Mouse (Mus musculus): ENCODE measurements around the gene Atp6v0a2.
"Not testable (repeated sequence)": the region's sequence is repeated elsewhere in the genome, so short reads cannot be mapped to it uniquely, and the experiment has no call there.

Atp6v0a2 gene

GRCm38 (mm10) chr5:124628448-124629363 lies at the start of gene Atp6v0a2:
Gene Atp6v0a2 (plus strand): TSS chr5:124628576.
- DNase-seq (ENCODE audit: low read depth) = peak; percentile 95

- DNase-seq (ENCODE audit: low read depth) = peak; percentile 97
Measured at GRCm38 (mm10) chr5:124578633-124579317, 49.6 kb upstream of the Atp6v0a2 start, which contains the start of the genes Eif2b1 and Gtf2h3. Gene Eif2b1 (minus strand): TSS chr5:124579131. Gene Gtf2h3 (plus strand): TSS chr5:124579140.

- no peak for DNase-seq (ENCODE audit: low read depth)
Measured at GRCm38 (mm10) chr5:124582515-124582914, 45.9 kb upstream of the Atp6v0a2 start.

DNA sequence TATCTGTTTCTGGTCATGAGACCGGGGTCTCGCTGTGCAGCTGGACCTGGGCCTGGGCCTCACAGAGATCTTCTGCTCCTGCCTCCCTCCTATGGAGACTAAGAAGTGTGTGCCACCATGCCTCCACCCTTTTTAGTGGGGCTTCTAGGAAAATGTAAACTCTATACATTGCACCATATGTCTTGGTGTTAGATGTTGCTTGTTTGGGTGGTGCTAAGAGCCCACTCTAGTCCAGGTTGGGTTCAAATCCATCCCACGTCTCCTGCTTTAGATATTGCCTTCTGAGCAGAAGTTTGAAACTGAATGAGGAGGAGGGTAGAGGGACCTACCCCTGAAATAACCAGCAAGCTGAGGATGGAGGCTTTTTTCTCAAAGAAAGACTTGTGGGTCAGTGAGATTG lies 35.6 kb upstream of the Atp6v0a2 start:
- no peak for DNase-seq (ENCODE audit: low read depth)

GRCm38 (mm10) chr5:124598224-124599174 lies 29.9 kb upstream of the Atp6v0a2 start:
- DNase-seq (ENCODE audit: low read depth) = peak; percentile 86

DNA sequence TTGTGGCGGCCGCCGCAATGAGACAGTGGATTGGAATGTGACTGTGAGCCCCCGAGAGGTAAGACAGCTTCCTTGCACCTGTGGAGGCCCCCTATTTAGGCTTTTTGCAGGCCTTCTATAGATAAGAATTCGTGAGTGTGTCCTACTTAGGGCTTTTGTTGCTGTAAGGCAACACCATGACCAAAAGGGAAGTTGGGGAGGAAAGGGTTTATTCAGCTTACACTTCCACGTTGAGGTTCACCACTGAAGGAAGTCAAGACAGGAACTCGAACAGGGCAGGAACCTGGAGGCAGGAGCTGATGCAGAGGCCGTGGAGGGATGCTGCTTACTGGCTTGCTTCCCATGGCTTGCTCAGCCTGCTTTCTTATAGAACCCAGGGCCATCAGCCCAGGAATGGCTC lies 28.6 kb upstream of the Atp6v0a2 start:
- DNase-seq (ENCODE audit: low read depth) = not testable (repeated sequence)

DNA sequence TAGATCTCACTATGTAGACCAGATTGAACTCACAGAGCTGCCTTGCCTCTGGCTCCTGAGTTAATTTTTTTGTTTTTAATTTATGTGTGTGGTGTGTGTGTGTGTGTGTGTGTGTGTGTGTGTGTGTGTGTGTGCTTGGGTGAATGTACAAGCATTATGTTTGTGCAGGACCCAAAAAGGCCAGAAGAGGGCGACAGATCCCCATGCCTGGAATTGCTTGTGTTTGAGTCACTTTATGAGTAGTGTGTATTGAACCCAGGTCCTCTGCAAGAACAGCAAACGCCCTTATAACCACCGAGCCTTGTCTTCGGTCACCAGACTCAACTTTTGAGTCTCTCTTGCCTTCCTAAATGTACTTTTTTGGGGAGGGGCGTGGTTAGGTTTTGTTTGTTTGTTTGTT lies 26.0 kb upstream of the Atp6v0a2 start:
- DNase-seq (ENCODE audit: low read depth) = peak; percentile 83

DNA sequence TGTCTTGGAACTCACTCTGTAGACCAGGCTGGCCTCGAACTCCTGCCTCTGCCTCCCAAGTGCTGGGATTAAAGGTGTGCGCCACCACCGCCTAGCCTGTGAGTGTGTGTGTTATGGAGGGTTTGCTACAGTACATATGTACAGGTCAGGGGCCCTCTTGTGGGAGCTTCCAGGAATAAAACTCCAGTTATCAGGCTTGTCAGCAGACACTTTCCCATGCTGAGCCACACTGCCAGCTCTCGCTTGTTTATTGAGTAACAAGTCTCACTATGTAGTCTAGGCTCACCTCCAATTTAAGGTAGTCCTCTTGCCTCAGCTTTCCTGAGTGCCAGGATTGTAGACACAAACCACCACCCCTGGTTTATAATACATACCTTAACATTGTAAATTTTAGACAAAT lies 24.1 kb upstream of the Atp6v0a2 start:
- no peak for DNase-seq (ENCODE audit: low read depth)

DNA sequence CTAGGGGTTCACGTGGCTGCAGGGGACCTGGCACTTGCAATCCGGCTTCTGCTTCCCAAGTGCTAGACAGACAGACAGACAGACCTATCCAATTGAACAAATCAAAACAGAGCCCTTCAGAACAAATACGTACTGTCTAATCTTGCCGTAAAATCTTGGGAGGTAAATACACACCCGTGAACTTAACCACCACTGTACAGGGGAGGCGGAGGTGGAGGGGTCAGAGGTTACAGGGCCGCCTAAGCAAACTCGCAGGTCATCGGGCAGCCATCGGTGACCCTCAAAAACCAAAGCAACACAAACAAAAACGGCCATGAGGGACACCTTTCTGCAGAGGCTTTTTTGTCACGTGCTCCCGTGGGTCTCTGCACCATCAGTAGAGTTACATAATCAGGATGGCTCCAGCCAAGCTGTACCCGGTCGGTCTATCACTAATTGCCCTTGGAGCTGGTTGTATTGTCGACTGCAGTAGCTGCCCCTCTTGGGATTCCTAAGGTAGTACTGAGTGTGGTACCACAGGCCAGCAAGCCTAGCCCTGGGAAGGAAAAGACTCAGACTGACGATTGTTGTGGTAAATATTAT lies 23.2 kb upstream of the Atp6v0a2 start:
- DNase-seq (ENCODE audit: low read depth) = no peak

DNA sequence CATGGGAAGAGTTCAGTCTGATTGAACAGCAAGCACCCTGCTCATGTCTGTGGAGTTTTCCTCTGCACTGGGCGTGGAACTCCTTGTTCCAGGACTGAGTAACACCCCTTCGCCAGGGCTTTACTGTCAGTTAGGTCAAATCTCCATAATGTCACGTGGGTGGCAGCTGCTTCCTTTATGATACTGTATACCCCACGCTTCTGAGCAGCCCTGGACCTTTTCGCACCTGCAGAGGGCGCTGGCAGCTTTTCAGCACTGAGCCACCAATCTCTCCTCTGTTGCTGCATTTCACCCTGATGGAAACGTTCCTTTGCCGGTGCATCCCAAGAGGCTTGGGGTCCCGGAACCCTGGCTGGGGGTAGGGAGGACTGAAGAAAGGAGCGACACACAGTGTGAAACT lies 17.4 kb upstream of the Atp6v0a2 start:
- DNase-seq (ENCODE audit: low read depth) = peak; percentile 46

DNA sequence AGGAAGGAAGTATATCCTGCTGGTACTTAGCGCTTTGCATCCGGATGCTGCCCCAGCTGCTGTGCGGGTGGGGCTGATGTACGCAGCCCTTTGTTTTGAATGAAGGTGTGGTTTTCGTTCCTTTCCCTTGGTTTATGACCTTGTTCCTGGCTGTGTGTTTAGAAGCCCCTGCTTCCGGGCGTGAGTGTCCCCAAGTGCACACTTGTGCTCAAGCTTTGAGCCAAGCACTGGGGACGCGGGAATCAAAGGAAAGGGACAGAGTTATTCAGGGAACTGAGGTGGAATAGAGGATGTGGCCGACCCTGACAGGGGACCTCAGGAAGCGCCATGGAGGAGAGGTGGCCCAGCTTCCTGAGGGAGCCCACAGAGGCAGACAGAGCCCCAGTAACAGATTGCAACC lies 13.7 kb upstream of the Atp6v0a2 start:
- peak; percentile 36 for DNase-seq (ENCODE audit: low read depth)

GRCm38 (mm10) chr5:124618711-124619110 lies 9.7 kb upstream of the Atp6v0a2 start:
- no peak for DNase-seq (ENCODE audit: low read depth)

DNA sequence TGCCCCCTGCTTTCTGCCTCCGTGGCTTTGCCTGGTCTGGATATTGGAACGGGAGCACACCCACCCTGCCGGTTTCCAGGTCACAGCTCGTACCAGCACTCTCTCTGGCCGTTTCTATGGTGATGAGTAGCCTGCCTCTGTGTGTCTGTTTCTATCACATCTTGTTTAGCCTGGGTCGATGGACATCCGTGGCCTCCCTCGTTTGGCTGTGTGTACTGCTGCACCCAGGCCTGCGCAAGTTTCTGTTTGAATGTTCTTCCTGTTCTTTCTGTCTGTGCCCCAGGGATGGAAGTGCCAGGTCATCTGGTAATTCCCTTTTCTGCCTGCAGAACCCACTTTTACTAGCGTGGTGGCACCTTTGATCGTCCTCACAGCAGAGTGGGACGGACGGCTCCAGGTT lies 7.0 kb upstream of the Atp6v0a2 start:
- no peak for DNase-seq (ENCODE audit: low read depth)

- no peak for DNase-seq (ENCODE audit: low read depth)
Measured at GRCm38 (mm10) chr5:124622890-124623289, 5.5 kb upstream of the Atp6v0a2 start.

DNA sequence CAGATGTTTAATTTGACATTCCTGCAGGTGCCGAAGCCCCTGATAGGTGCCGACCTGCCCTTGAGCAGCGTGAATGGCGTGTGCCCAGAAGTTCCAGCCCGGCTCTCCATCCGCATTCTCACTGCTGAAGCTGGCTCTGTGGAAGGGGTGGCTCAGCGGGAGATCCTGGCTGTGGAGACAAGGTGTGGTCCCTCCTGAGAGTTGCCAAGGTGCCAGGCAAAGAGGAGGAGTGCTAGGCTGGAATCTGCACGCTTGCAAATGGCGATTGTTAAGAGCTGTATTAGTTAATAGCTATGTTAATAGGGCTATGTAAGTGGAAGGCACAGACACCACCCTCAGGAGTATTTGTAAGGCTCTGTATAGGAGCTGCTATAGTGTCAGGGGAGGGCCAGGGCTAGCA lies 4.1 kb upstream of the Atp6v0a2 start:
- DNase-seq (ENCODE audit: low read depth) = no peak

- peak; percentile 56 for DNase-seq (ENCODE audit: low read depth)
Measured at GRCm38 (mm10) chr5:124629641-124630040, 1.3 kb downstream of the Atp6v0a2 start.

DNA sequence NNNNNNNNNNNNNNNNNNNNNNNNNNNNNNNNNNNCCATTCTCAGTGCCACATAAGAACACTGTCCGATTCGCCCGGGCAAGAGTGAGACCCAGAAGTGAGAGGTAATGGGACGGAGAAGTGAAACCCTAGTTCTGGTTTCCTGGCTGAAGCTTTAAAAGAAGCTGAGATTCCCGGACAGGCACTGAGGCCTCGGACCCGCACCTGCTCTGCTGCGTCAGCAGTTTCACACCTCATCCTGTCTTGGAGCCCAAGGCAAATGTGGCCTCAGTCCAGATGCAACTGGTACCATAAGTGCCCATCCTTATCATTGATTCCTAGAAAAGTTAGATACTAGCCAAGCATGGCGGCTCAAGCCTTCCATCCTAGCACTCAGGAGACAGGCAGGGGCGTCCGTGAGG lies 3.3 kb downstream of the Atp6v0a2 start:
- no peak for DNase-seq (ENCODE audit: low read depth)

- no peak for DNase-seq (ENCODE audit: low read depth)
Measured at GRCm38 (mm10) chr5:124632461-124632860, 4.1 kb downstream of the Atp6v0a2 start.

- peak; percentile 47 for DNase-seq (ENCODE audit: low read depth)
Measured at GRCm38 (mm10) chr5:124633425-124633824, 5.0 kb downstream of the Atp6v0a2 start.

GRCm38 (mm10) chr5:124635068-124635467 lies 6.7 kb downstream of the Atp6v0a2 start:
- peak; percentile 53 for DNase-seq (ENCODE audit: low read depth)

DNA sequence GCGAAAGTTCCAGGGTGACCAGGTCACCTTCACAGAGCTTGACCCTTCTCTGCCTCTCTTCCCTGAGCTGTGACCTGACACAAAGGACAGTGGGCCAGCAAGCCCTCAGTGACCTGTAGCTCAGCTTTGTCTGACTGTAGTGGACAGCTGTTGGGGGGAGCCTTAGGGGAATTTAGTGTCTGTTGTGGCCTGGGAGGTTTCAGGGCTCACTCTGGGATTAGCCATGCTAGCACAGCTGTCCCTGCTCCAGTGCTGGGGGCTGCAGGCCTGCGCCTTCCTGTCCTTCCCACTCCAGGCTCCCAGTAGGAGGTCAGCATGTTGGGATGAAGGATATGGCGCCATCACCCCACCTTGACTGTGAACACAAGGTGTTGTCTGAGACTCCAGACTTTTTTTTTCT lies 7.8 kb downstream of the Atp6v0a2 start:
- no peak for DNase-seq (ENCODE audit: low read depth)

DNA sequence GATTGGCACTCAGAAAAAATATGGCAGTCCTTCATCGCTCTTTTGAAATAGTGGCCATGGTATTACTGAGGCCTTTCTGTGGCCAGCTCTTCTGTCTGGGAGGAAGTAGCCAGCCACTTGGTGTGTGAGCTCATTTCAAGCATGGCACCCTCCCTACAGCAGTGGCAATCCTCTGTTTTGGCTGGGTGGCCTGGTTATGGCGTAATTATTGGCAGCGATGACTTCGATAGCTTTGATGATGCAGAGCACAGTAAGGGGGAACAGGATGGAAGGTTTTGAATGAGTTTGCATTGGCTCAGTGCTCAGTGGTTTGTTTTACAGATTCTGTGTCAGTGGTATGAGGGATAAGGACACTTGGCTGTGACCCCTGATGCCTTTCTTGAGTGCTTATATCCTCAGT lies 8.3 kb downstream of the Atp6v0a2 start:
- DNase-seq (ENCODE audit: low read depth) = no peak

Measured in induced T-regulatory cell, adult 2 months (primary cell).